Mouse (Mus musculus) lung, adult 2 months (tissue): ENCODE measurements around the gene Rab3d.

Experiments used
- CTCF ChIP-seq: fragments of 200-500 bp; IDR thresholded peaks from 2 replicates; pipeline ENCODE4 v1.5.1; 2011; ENCODE audit warnings: mild to moderate bottlenecking, low read length, control low read depth; ENCODE audit not compliant: insufficient read depth
- POLR2A ChIP-seq: fragments of 200-500 bp; IDR thresholded peaks from 2 replicates; pipeline ENCODE4 v1.6.1; 2011; ENCODE audit warnings: low read depth, mild to moderate bottlenecking, control low read depth, low read length, borderline replicate concordance; ENCODE audit errors: extremely low read depth

- TF ChIP-seq POLR2A, result no peak; the same call in 1 of the 2 replicates
- no peak for TF ChIP-seq CTCF
Measured at GRCm38 (mm10) chr9:21926784-21927183, 8.8 kb upstream of the Rab3d start.
